Comparison of ENCODE assay signal across 16 mouse cellular contexts in genomic region chr4:129142439-129143045, GRCm38 (mm10). TPM values are rescaled to one million over a fixed set of nuclear protein-coding genes. Genes with fewer than 3 reads are reported as not detected.
DNase-seq lines count a peak whose midpoint lies in the region; ATAC-seq and TF ChIP-seq lines count a peak whose summit lies in the region.
"Had no signal": no experiment of that assay in that cellular context is flagged by ENCODE, and none has a peak within 500 bp of the region (broad histone marks: within the 10 kb centered on the region; RNA-seq: fewer than 3 reads in every experiment).

No protein-coding gene starts in this region.

- peak; percentile 28; the same call in 1 of the 2 replicates for ATAC-seq in common myeloid progenitor, adult 5-6 weeks (replicated peaks; ENCODE audit: low read depth, poor library complexity, severe bottlenecking)

- peaks cover 7 to 23% of the 10 kb centered on the region in 2 experiments for H3K4me1 ChIP-seq in CH12.LX (ENCODE audit: control insufficient read depth in 1 of 2, insufficient read depth in 2 of 2)
- peaks cover 3% of the 10 kb centered on the region; the same call in 1 of the 2 replicates for H3K4me1 ChIP-seq in limb, embryonic 10.5 days

- 90% methylated on average over 11 of the region's 11 CpGs for WGBS in limb, embryonic 10.5 days

- TF ChIP-seq EP300 in CH12.LX (IDR thresholded peaks at IDR 0.05; ENCODE audit: low read length), result no peak

- H3K79me2 ChIP-seq in CH12.LX (replicated peaks; ENCODE audit: control insufficient read depth, extremely low read depth, insufficient read depth, poor library complexity, severe bottlenecking), result no peaks in the 10 kb centered on the region

- no peaks in the 10 kb centered on the region for H3K27me3 ChIP-seq in CH12.LX (replicated peaks)
- peaks cover 23% of the 10 kb centered on the region for H3K27me3 ChIP-seq in limb, embryonic 10.5 days (ENCODE audit: low read depth, poor library complexity, severe bottlenecking)

- TF ChIP-seq CTCF in layer of hippocampus, adult 2 months (conservative IDR thresholded peaks at IDR 0.05), result no peak
- TF ChIP-seq CTCF in CH12.LX (conservative IDR thresholded peaks at IDR 0.05 in 1 of 2, IDR thresholded peaks at IDR 0.05 in 1 of 2; ENCODE audit: low read depth in 2 of 2, low read length in 2 of 2), result no peak

- no peak overlapping the region for H3K4me2 ChIP-seq in CH12.LX (ENCODE audit: insufficient read depth, low read depth, poor library complexity, severe bottlenecking)
- H3K4me2 ChIP-seq: embryonic facial prominence, embryonic 13.5 days had no signal

- no peak overlapping the region for H3K4me3 ChIP-seq in layer of hippocampus, adult 2 months
- H3K4me3 ChIP-seq in CH12.LX (replicated peaks in 1 of 3; ENCODE audit: low read depth in 2 of 3, low read length in 2 of 3, poor library complexity in 1 of 3), result no peak overlapping the region
- H3K4me3 ChIP-seq in limb, embryonic 10.5 days, result no peak overlapping the region
- H3K4me3 ChIP-seq: embryonic facial prominence, embryonic 13.5 days; megakaryocyte, embryonic 14.5 days had no signal

- no peak for TF ChIP-seq POLR2A in CH12.LX (IDR thresholded peaks at IDR 0.05; ENCODE audit: low read depth, low read length)

- DNase-seq in heart, adult 11 months, result peak; percentile 91
- no peak for DNase-seq in heart, adult 8-10 months (ENCODE audit: low spot score)
- no peak for DNase-seq in layer of hippocampus, adult 2 months (ENCODE audit: low spot score in 2 of 2)
- no peak for DNase-seq in layer of hippocampus, adult 9-11 months
- peak; percentile 12 for DNase-seq in CH12.LX (ENCODE audit: extremely low read depth)
- no peak for DNase-seq in limb, embryonic 10.5 days (ENCODE audit: low spot score)
- DNase-seq in kidney, postnatal 4 days, result no peak
- DNase-seq: kidney, adult 8-10 months; kidney, postnatal 36 days; retina, postnatal 1 day had no signal

- no peak for TF ChIP-seq RAD21 in CH12.LX (IDR thresholded peaks at IDR 0.05; ENCODE audit: low read depth, low read length)

- peak overlapping the region; percentile 65; the same call in 1 of the 2 replicates for H3K27ac ChIP-seq in layer of hippocampus, adult 2 months
- no peak overlapping the region for H3K27ac ChIP-seq in CH12.LX (ENCODE audit: insufficient read depth, low read depth)
- no peak overlapping the region for H3K27ac ChIP-seq in limb, embryonic 10.5 days

- no peak overlapping the region for H3K9ac ChIP-seq in CH12.LX (ENCODE audit: insufficient read depth, low read depth)
- H3K9ac ChIP-seq: embryonic facial prominence, embryonic 13.5 days had no signal

- in situ Hi-C loops in CH12.LX (cut with MboI; ENCODE audit: low pct_ligation_motif_present, low pct_unique_long_range_greater_than_20kb, low sequenced_read_pairs), result no loop called here

- no peaks in the 10 kb centered on the region for H3K9me3 ChIP-seq in CH12.LX (replicated peaks; ENCODE audit: low read length)
- H3K9me3 ChIP-seq in limb, embryonic 10.5 days (replicated peaks), result no peaks in the 10 kb centered on the region
- H3K9me3 ChIP-seq: embryonic facial prominence, embryonic 13.5 days; megakaryocyte, embryonic 14.5 days had no signal

- dilution Hi-C loops in CH12.LX (cut with MboI; ENCODE audit: extremely low pct_ligation_motif_present, extremely low pct_unique_long_range_greater_than_20kb, low sequenced_read_pairs), result no loop called here

- peaks cover 3 to 53% of the 10 kb centered on the region in 2 experiments for H3K36me3 ChIP-seq in CH12.LX (replicated peaks in 1 of 2; ENCODE audit: control insufficient read depth in 1 of 2, insufficient read depth in 1 of 2, low read length in 1 of 2)
- H3K36me3 ChIP-seq in limb, embryonic 10.5 days, result peaks cover 16% of the 10 kb centered on the region

TF ChIP-seq in CH12.LX, 34 proteins besides CTCF, POLR2A, EP300 and RAD21:
- TF ChIP-seq E2F4 (IDR thresholded peaks at IDR 0.05; ENCODE audit: insufficient replicate concordance, low read depth, low read length), result no peak
- TF ChIP-seq USF2 (conservative IDR thresholded peaks at IDR 0.05; ENCODE audit: low read depth, low read length), result no peak

RNA-seq across cellular contexts. Expression of gene Fndc5, which starts 5.7 kb away (rescaled TPM):
- 100 to 1,000 TPM; 334 to 410 (median 360) TPM for total RNA-seq in heart, adult 8-10 months (2022)
- total RNA-seq in layer of hippocampus, adult 2 months (2021), result 10 to 100 TPM; 77.5 to 78.6 TPM
- 0.17 and 0.21 TPM in 2 replicates for total RNA-seq in CH12.LX (2012; rRNA removed)
- 0.08 TPM in 1 of 2 replicates, not detected in the other for total RNA-seq in CH12.LX (2014; rRNA removed)
- polyA plus RNA-seq in CH12.LX (2012; ENCODE audit: insufficient read length, low read depth), result 0.26 and 0.33 TPM in 2 replicates
- total RNA-seq in common myeloid progenitor, adult 5-6 weeks (2017), result not detected in 2 replicates
- 2.0 and 2.6 TPM in 2 replicates for polyA plus RNA-seq in limb, embryonic 10.5 days (2016; fragmentation: Nextera tagmentation; extraction: Ambion mirVana)

RNA-seq across cellular contexts. Expression of gene Hpca, which starts 20.7 kb away (rescaled TPM):
- total RNA-seq in heart, adult 8-10 months (2022), result under 1 TPM in 3 of 4 experiments, not detected in 1; 0.22 to 0.44 (median 0.33) TPM
- total RNA-seq in layer of hippocampus, adult 2 months (2021), result 1,000 to 10,000 TPM; 2,418 to 2,601 TPM
- total RNA-seq in CH12.LX (2012; rRNA removed) (28.5 and 31.6 TPM in 2 replicates), CH12.LX (2014; rRNA removed) (1.0 and 1.3 TPM in 2 replicates)
- polyA plus RNA-seq in CH12.LX (2012; ENCODE audit: insufficient read length, low read depth), result 2.9 and 3.6 TPM in 2 replicates
- 0.41 TPM in 1 of 2 replicates, not detected in the other for total RNA-seq in common myeloid progenitor, adult 5-6 weeks (2017)
- 0.30 and 0.69 TPM in 2 replicates for polyA plus RNA-seq in limb, embryonic 10.5 days (2016; fragmentation: Nextera tagmentation; extraction: Ambion mirVana)

RNA-seq across cellular contexts. Expression of gene Tmem54, which starts 37.2 kb away (rescaled TPM):
- not detected for total RNA-seq in heart, adult 8-10 months (2022)
- total RNA-seq in layer of hippocampus, adult 2 months (2021), result not detected
- total RNA-seq in CH12.LX (2012; rRNA removed) (not detected in 2 replicates), CH12.LX (2014; rRNA removed) (not detected in 2 replicates)
- polyA plus RNA-seq in CH12.LX (2012; ENCODE audit: insufficient read length, low read depth), result not detected in 2 replicates
- not detected in 2 replicates for total RNA-seq in common myeloid progenitor, adult 5-6 weeks (2017)
- polyA plus RNA-seq in limb, embryonic 10.5 days (2016; fragmentation: Nextera tagmentation; extraction: Ambion mirVana), result 6.8 and 7.3 TPM in 2 replicates
- total RNA-seq: adrenal gland, postnatal 36 days had no signal
- polyA plus RNA-seq: cortical plate, adult 2 months; neural tube, embryonic 14.5 days had no signal

RNA-seq across cellular contexts. Expression of gene S100pbp, which starts 47.0 kb away (rescaled TPM):
- 10 to 100 TPM in 3 of 4 experiments, 1 to 10 TPM in 1; 8.2 to 15.2 (median 12.1) TPM for total RNA-seq in heart, adult 8-10 months (2022)
- 10 to 100 TPM; 33.6 to 36.0 TPM for total RNA-seq in layer of hippocampus, adult 2 months (2021)
- 22.5 and 23.1 TPM in 2 replicates for total RNA-seq in CH12.LX (2012; rRNA removed)
- 43.6 and 44.7 TPM in 2 replicates for total RNA-seq in CH12.LX (2014; rRNA removed)
- 35.8 and 43.6 TPM in 2 replicates for polyA plus RNA-seq in CH12.LX (2012; ENCODE audit: insufficient read length, low read depth)
- total RNA-seq in common myeloid progenitor, adult 5-6 weeks (2017), result 15.3 and 22.3 TPM in 2 replicates
- polyA plus RNA-seq in limb, embryonic 10.5 days (2016; fragmentation: Nextera tagmentation; extraction: Ambion mirVana), result 29.7 and 34.5 TPM in 2 replicates

RNA-seq across cellular contexts. Expression of gene Yars, which starts 47.0 kb away (rescaled TPM):
- total RNA-seq in heart, adult 8-10 months (2022), result 10 to 100 TPM; 24.9 to 35.0 (median 29.2) TPM
- 10 to 100 TPM; 93.4 to 95.1 TPM for total RNA-seq in layer of hippocampus, adult 2 months (2021)
- 128 and 180 TPM in 2 replicates for total RNA-seq in CH12.LX (2012; rRNA removed)
- 96.1 and 96.3 TPM in 2 replicates for total RNA-seq in CH12.LX (2014; rRNA removed)
- 207 and 220 TPM in 2 replicates for polyA plus RNA-seq in CH12.LX (2012; ENCODE audit: insufficient read length, low read depth)
- 50.9 and 62.3 TPM in 2 replicates for total RNA-seq in common myeloid progenitor, adult 5-6 weeks (2017)
- polyA plus RNA-seq in limb, embryonic 10.5 days (2016; fragmentation: Nextera tagmentation; extraction: Ambion mirVana), result 98.9 and 103 TPM in 2 replicates

Comparison
In these comparisons a context has a peak if more than half of its experiments do, and no peak if none do; other contexts are left out.
1. DNase-seq: peak in heart, adult 11 months (single experiment) and CH12.LX (single experiment); none in heart, adult 8-10 months (single experiment), layer of hippocampus, adult 2 months (0 of 2), layer of hippocampus, adult 9-11 months (single experiment), limb, embryonic 10.5 days (single experiment) and kidney, postnatal 4 days (0 of 2).
2. RNA of gene Fndc5, which starts 5.7 kb away (total RNA-seq): 334 to 410 TPM in heart, adult 8-10 months and 77.5 to 78.6 TPM in layer of hippocampus, adult 2 months; 0.08 to 0.21 TPM in CH12.LX and not detected in common myeloid progenitor, adult 5-6 weeks; every median in the first group is over 10 times any median in the second.
3. RNA of gene Hpca, which starts 20.7 kb away (total RNA-seq): 2,418 to 2,601 TPM in layer of hippocampus, adult 2 months; 1.0 to 31.6 TPM in CH12.LX, 0.41 TPM in common myeloid progenitor, adult 5-6 weeks and 0.22 to 0.44 TPM in heart, adult 8-10 months; every median in the first group is over 10 times any median in the second.